Mouse (Mus musculus) CH12.LX (cell line): ENCODE results near the gene Ap5b1. TPM values are rescaled to one million over a fixed set of nuclear protein-coding genes. Genes with fewer than 3 reads are reported as not detected.
A peak's percentile ranks its signal among the peaks of the same experiment; 100 is the strongest.

Experiments used
- DNase-seq: peaks from one replicate; pipeline ENCODE4 v3.0.0-alpha.2; 2013; ENCODE audit errors: extremely low read depth
- H3K27ac ChIP-seq: 2 replicates; pipeline ENCODE4 v1.5.1; 2012; ENCODE audit warnings: low read depth, mild to moderate bottlenecking, control low read depth, moderate library complexity; ENCODE audit not compliant: insufficient read depth
- H3K27me3 ChIP-seq: replicated peaks from 2 replicates; pipeline ENCODE3; 2012; ENCODE audit warnings: inconsistent platforms
- H3K36me3 ChIP-seq, 2 experiments: replicated peaks in 1 of 2; 2 replicates each; pipeline versions ENCODE3 to v1.6.1; 2012; ENCODE audit warnings: inconsistent platforms in 1 of 2, low read length in 1 of 2, mild to moderate bottlenecking in 1 of 2, mixed read lengths in 1 of 2, moderate library complexity in 1 of 2; ENCODE audit not compliant: control insufficient read depth in 1 of 2, insufficient read depth in 1 of 2
- H3K4me1 ChIP-seq, 2 experiments: 2 replicates each; pipeline ENCODE4 v1.6.1; 2012; ENCODE audit warnings: inconsistent platforms in 1 of 2, moderate library complexity in 1 of 2; ENCODE audit not compliant: insufficient read depth in 2 of 2, control insufficient read depth in 1 of 2
- H3K4me2 ChIP-seq: 2 replicates; pipeline ENCODE4 v1.6.1; 2012; ENCODE audit warnings: low read depth, mild to moderate bottlenecking, control low read depth; ENCODE audit not compliant: poor library complexity, insufficient read depth, severe bottlenecking
- H3K4me3 ChIP-seq, 3 experiments: fragments of 150-350 bp in 1 of 3; sonication (generic) in 1 of 3; replicated peaks in 1 of 3; 2 replicates each; pipeline versions ENCODE3 to v1.5.1; 2011 to 2012; ENCODE audit warnings: low read depth in 2 of 3, low read length in 2 of 3, mild to moderate bottlenecking in 2 of 3, moderate library complexity in 2 of 3, control low read depth in 1 of 3, improper control_type of control experiment in 1 of 3, inconsistent platforms in 1 of 3, mixed read lengths in 1 of 3; ENCODE audit not compliant: poor library complexity in 1 of 3
- H3K79me2 ChIP-seq: replicated peaks from 2 replicates; pipeline ENCODE4 v1.6.1; 2012; ENCODE audit warnings: mild to moderate bottlenecking, moderate library complexity; ENCODE audit not compliant: control insufficient read depth, poor library complexity, insufficient read depth, severe bottlenecking; ENCODE audit errors: extremely low read depth
- H3K9ac ChIP-seq: 2 replicates; pipeline ENCODE4 v1.6.1; 2012; ENCODE audit warnings: low read depth, mild to moderate bottlenecking, control low read depth, moderate library complexity; ENCODE audit not compliant: insufficient read depth
- H3K9me3 ChIP-seq: replicated peaks from 2 replicates; pipeline ENCODE3; 2012; ENCODE audit warnings: low read length, inconsistent platforms, mixed read lengths
- BHLHE40 ChIP-seq: IDR thresholded peaks from 2 replicates; pipeline ENCODE4 v1.6.1; 2011; ENCODE audit warnings: mild to moderate bottlenecking, low read depth, low read length, improper control_type of control experiment
- CTCF ChIP-seq, 2 experiments: IDR thresholded peaks in 1 of 2; conservative IDR thresholded peaks in 1 of 2; 2 replicates each; pipeline ENCODE4 v1.5.1; 2011 to 2012; ENCODE audit warnings: low read depth in 2 of 2, low read length in 2 of 2, improper control_type of control experiment in 1 of 2, inconsistent platforms in 1 of 2, mild to moderate bottlenecking in 1 of 2, moderate library complexity in 1 of 2
- E2F4 ChIP-seq: IDR thresholded peaks from 2 replicates; pipeline ENCODE4 v1.6.1; 2011; ENCODE audit warnings: low read depth, low read length, improper control_type of control experiment; ENCODE audit not compliant: insufficient replicate concordance
- HCFC1 ChIP-seq: IDR thresholded peaks from 2 replicates; pipeline ENCODE4 v1.6.1; 2012; ENCODE audit warnings: low read depth, mild to moderate bottlenecking, inconsistent platforms, low read length, improper control_type of control experiment
- MAFK ChIP-seq: IDR thresholded peaks from 2 replicates; pipeline ENCODE4 v1.6.1; 2011; ENCODE audit warnings: low read length, improper control_type of control experiment; ENCODE audit not compliant: insufficient replicate concordance
- MAX ChIP-seq: IDR thresholded peaks from 2 replicates; pipeline ENCODE4 v1.6.1; 2011; ENCODE audit warnings: low read length, improper control_type of control experiment
- MXI1 ChIP-seq: IDR thresholded peaks from 2 replicates; pipeline ENCODE4 v1.6.1; 2011; ENCODE audit warnings: mild to moderate bottlenecking, low read depth, low read length, improper control_type of control experiment
- MYC ChIP-seq: IDR thresholded peaks from 2 replicates; pipeline ENCODE4 v1.6.1; 2011; ENCODE audit warnings: low read depth, mild to moderate bottlenecking, improper control_type of control experiment, low read length
- RCOR1 ChIP-seq: conservative IDR thresholded peaks from 2 replicates; pipeline ENCODE4 v1.6.1; 2012; ENCODE audit warnings: low read depth, mild to moderate bottlenecking, inconsistent platforms, low read length, improper control_type of control experiment
- TCF12 ChIP-seq: IDR thresholded peaks from 2 replicates; pipeline ENCODE4 v1.6.1; 2014; ENCODE audit warnings: low read depth, mild to moderate bottlenecking, inconsistent platforms, low read length, improper control_type of control experiment
- UBTF ChIP-seq: IDR thresholded peaks from 2 replicates; pipeline ENCODE4 v1.6.1; 2012; ENCODE audit warnings: low read depth, mild to moderate bottlenecking, inconsistent platforms, low read length, improper control_type of control experiment, moderate library complexity
- ZC3H11A ChIP-seq: IDR thresholded peaks from 2 replicates; pipeline ENCODE4 v1.6.1; 2012; ENCODE audit warnings: low read depth, mild to moderate bottlenecking, inconsistent platforms, low read length, improper control_type of control experiment
- ZKSCAN1 ChIP-seq: IDR thresholded peaks from 2 replicates; pipeline ENCODE4 v1.6.1; 2012; ENCODE audit warnings: low read depth, inconsistent platforms, low read length, improper control_type of control experiment, borderline replicate concordance
- dilution Hi-C: fragments of 300-500 bp; cut with MboI; formaldehyde crosslinking; loops from 2 replicates; pipeline ENCODE4 v1.14.3; 2020; ENCODE audit warnings: low sequenced_read_pairs; ENCODE audit not compliant: extremely low pct_unique_long_range_greater_than_20kb, extremely low pct_ligation_motif_present
- in situ Hi-C: fragments of 300-500 bp; cut with MboI; formaldehyde crosslinking; loops from 3 replicates; pipeline ENCODE4 v1.14.3; 2019; ENCODE audit warnings: low sequenced_read_pairs, low pct_ligation_motif_present, low pct_unique_long_range_greater_than_20kb, mixed read lengths
- polyA plus RNA-seq: library from polyadenylated mRNA; unstranded; fragments of >175 nt; gene quantifications from 2 replicates; pipeline ENCODE4 v1.2.1, GENCODE M21; 2012; ENCODE audit warnings: low read depth; ENCODE audit not compliant: insufficient read length
- total RNA-seq, 2 experiments: library from RNA; depleted of rRNA; stranded (reverse); fragments of 300-350 nt in 1 of 2; fragments of >200 nt in 1 of 2; gene quantifications; 2 replicates each; pipeline ENCODE4 v1.2.3; 2012 to 2014

Ap5b1 gene
- total and polyA plus RNA-seq, 3 experiments: 3.6 to 9.6 (median 8.5) TPM

DNA sequence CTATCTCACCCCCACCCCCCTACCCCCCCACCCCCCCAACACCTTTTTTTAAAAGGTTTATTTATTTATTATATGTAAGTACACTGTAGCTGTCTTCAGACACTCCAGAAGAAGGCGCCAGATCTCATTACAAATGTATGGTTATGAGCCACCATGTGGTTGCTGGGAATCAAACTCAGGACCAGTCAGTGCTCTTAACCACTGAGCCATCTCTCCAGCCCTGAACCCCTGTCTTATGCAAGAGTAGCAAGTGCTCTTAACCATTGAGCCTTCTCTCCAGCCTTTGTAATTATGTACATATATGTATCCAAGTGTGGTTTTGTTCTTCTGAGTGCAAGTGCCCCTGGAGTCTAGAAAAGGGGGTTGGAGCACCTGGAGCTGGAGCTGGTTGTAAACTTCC, 44.1 kb downstream of the Ap5b1 start:
- in situ Hi-C loops (no loop called here), dilution Hi-C loops (no loop called here)
- H3K4me3 ChIP-seq: no peak overlapping the region
- no peak overlapping the region for H3K9ac ChIP-seq
- no peak overlapping the region for H3K27ac ChIP-seq
- H3K9me3 ChIP-seq: no peaks in the 10 kb centered on the region
- H3K4me1 ChIP-seq: peaks cover 10 to 22% of the 10 kb centered on the region in 2 experiments
- H3K36me3 ChIP-seq: peaks cover 17 to 21% of the 10 kb centered on the region in 2 experiments
- no peak for DNase-seq
- H3K79me2 ChIP-seq: 0 out of 2 replicates have a peak, but pooled peaks cover 2% of the 10 kb centered on the region
- TF ChIP-seq TCF12: no peak
- peak in 1 of 2 experiments; percentile 12; a peak in 1 of 4 replicates for TF ChIP-seq CTCF (conservative IDR thresholded peaks at IDR 0.05 in 1 of 2, IDR thresholded peaks at IDR 0.05 in 1 of 2; ENCODE audit: low read depth in 2 of 2, low read length in 2 of 2)
- TF ChIP-seq E2F4: no peak
- no peaks in the 10 kb centered on the region for H3K27me3 ChIP-seq
- no peak overlapping the region for H3K4me2 ChIP-seq

DNA sequence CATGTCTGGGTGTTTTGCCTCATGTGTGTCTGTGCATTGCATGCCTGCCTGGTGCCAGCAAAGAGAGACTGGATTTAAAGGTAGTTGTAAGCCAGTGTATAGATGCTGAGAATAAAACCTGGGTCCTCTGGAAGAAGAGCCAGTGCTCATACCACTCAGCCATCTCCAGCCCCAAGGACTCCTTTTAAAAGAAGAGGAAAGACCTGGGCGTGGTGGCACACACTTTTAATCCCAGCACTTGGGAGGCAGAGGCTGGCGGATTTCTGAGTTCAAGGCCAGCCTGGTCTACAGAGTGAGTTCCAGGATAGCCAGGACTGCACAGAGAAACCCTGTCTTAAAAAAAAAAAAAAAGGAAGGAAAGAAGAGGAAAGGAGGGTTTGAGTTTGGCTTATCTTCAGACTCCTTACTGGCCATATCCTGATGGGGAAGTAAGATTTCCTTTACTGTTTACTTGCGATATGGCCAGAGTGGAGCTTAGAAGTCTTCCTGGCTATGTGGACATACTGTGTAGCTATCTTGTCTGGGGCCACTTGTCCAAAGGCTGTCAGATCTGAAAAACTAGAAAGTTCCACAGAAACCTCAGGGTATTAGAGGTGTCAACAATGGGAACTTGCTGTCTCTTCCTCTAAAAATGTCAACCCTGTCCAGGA, 45.1 kb downstream of the Ap5b1 start:
- dilution Hi-C loops (no loop called here), in situ Hi-C loops (no loop called here)
- 0 out of 2 replicates have a peak, but pooled peaks cover 2% of the 10 kb centered on the region for H3K79me2 ChIP-seq
- H3K9ac ChIP-seq: no peak overlapping the region
- TF ChIP-seq ZC3H11A (no peak), BHLHE40 (no peak), MAX (no peak)
- no peaks in the 10 kb centered on the region for H3K9me3 ChIP-seq
- H3K4me3 ChIP-seq: no peak overlapping the region
- peaks cover 9 to 12% of the 10 kb centered on the region in 2 experiments for H3K36me3 ChIP-seq
- H3K27ac ChIP-seq: no peak overlapping the region
- no peak for DNase-seq
- H3K4me1 ChIP-seq: peaks cover 10 to 22% of the 10 kb centered on the region in 2 experiments
- H3K27me3 ChIP-seq: no peaks in the 10 kb centered on the region
- H3K4me2 ChIP-seq: no peak overlapping the region

DNA sequence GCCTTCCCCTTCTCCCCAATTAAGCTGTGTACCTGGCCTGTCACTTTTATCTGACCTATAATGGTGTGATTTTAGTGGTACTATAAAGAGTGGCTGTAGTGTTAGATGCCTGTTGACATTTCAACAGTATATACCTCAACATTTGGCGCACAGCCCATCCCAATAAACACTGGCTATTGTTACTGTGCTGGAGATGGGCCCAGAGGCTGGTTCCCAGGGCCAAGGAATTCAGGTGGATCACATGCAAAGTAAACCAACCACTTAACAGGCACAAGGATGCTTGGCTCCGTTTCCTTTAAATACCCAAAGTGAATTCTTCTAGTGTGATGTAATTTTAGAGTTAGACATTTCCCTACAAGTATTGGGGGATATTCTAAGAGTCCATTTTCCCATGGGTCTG, 47.1 kb downstream of the Ap5b1 start:
- peaks cover 4 to 8% of the 10 kb centered on the region in 2 experiments for H3K4me1 ChIP-seq
- no peaks in the 10 kb centered on the region for H3K27me3 ChIP-seq
- no peaks in the 10 kb centered on the region for H3K79me2 ChIP-seq
- dilution Hi-C loops: no loop called here
- no peak overlapping the region for H3K27ac ChIP-seq
- H3K36me3 ChIP-seq: no peaks in the 10 kb centered on the region
- in situ Hi-C loops: no loop called here
- no peak overlapping the region for H3K9ac ChIP-seq
- TF ChIP-seq MYC (no peak), MAX (no peak), HCFC1 (no peak), MXI1 (no peak), MAFK (no peak), CTCF (conservative IDR thresholded peaks at IDR 0.05 in 1 of 2, IDR thresholded peaks at IDR 0.05 in 1 of 2; ENCODE audit: low read depth in 2 of 2, low read length in 2 of 2) (no peak), RCOR1 (no peak), UBTF (no peak), ZKSCAN1 (no peak)
- no peaks in the 10 kb centered on the region for H3K9me3 ChIP-seq
- no peak overlapping the region for H3K4me2 ChIP-seq
- DNase-seq: no peak
- H3K4me3 ChIP-seq: no peak overlapping the region
